Mouse (Mus musculus): Measurements from ENCODE around the gene Opcml. TPM values are rescaled to one million over a fixed set of nuclear protein-coding genes. Genes with fewer than 3 reads are reported as not detected.
A peak's percentile ranks its signal among the peaks of the same experiment; 100 is the strongest.

The Opcml gene
- polyA plus RNA-seq, 1 experiment from 2014 or later: 25.1 TPM

- H3K4me3 ChIP-seq: no peak overlapping the region
- WGBS: 48% methylated on average over 3 of the region's 3 CpGs
- no peaks in the 10 kb centered on the region for H3K9me3 ChIP-seq
- peak overlapping the region; percentile 77 for H3K27ac ChIP-seq
- H3K9ac ChIP-seq: no peak overlapping the region
- H3K4me1 ChIP-seq (replicated peaks): peaks cover 21% of the 10 kb centered on the region
- no peak overlapping the region for H3K4me2 ChIP-seq
- no peaks in the 10 kb centered on the region for H3K27me3 ChIP-seq
- H3K36me3 ChIP-seq: no peaks in the 10 kb centered on the region
- ATAC-seq (ENCODE audit: low FRiP score): no peak
Observed at GRCm38 (mm10) chr9:28440192-28440795, 649.7 kb downstream of the Opcml start.

- H3K4me1 ChIP-seq (replicated peaks): peaks cover 19% of the 10 kb centered on the region
- H3K36me3 ChIP-seq: no peaks in the 10 kb centered on the region
- ATAC-seq (ENCODE audit: low FRiP score): no peak
- H3K4me2 ChIP-seq: no peak overlapping the region
- no peaks in the 10 kb centered on the region for H3K27me3 ChIP-seq
- H3K4me3 ChIP-seq: no peak overlapping the region
- H3K9me3 ChIP-seq: no peaks in the 10 kb centered on the region
- WGBS: 74% methylated on average over 3 of the region's 3 CpGs
- H3K27ac ChIP-seq: no peak overlapping the region
- H3K9ac ChIP-seq: no peak overlapping the region
Observed at GRCm38 (mm10) chr9:28444485-28444884, 653.9 kb downstream of the Opcml start.

GRCm38 (mm10) chr9:28444972-28445371 lies 654.4 kb downstream of the Opcml start:
- H3K4me3 ChIP-seq: no peak overlapping the region
- H3K27ac ChIP-seq: no peak overlapping the region
- H3K27me3 ChIP-seq: no peaks in the 10 kb centered on the region
- no peak for ATAC-seq (ENCODE audit: low FRiP score)
- WGBS: 66% methylated on average over 8 of the region's 8 CpGs
- H3K4me2 ChIP-seq: no peak overlapping the region
- H3K9me3 ChIP-seq: no peaks in the 10 kb centered on the region
- no peaks in the 10 kb centered on the region for H3K36me3 ChIP-seq
- H3K4me1 ChIP-seq (replicated peaks): peaks cover 14% of the 10 kb centered on the region
- H3K9ac ChIP-seq: no peak overlapping the region

GRCm38 (mm10) chr9:28445863-28446262 lies 655.3 kb downstream of the Opcml start:
- H3K9ac ChIP-seq: no peak overlapping the region
- H3K27me3 ChIP-seq: no peaks in the 10 kb centered on the region
- no peaks in the 10 kb centered on the region for H3K36me3 ChIP-seq
- peaks cover 6% of the 10 kb centered on the region for H3K4me1 ChIP-seq (replicated peaks)
- H3K4me3 ChIP-seq: no peak overlapping the region
- no peak overlapping the region for H3K27ac ChIP-seq
- H3K4me2 ChIP-seq: no peak overlapping the region
- no peak for ATAC-seq (ENCODE audit: low FRiP score)
- no peaks in the 10 kb centered on the region for H3K9me3 ChIP-seq
- WGBS: 100% methylated on average over 1 of the region's 1 CpGs

- Histone ChIP-seq H3K27ac (no peak overlapping the region), H3K4me3 (no peak overlapping the region), H3K4me1 (replicated peaks) (peaks cover 3% of the 10 kb centered on the region), H3K9me3 (no peaks in the 10 kb centered on the region), H3K27me3 (no peaks in the 10 kb centered on the region), H3K36me3 (no peaks in the 10 kb centered on the region), H3K9ac (no peak overlapping the region), H3K4me2 (no peak overlapping the region)
- WGBS: 69% methylated on average over 4 of the region's 4 CpGs
- no peak for ATAC-seq (ENCODE audit: low FRiP score)
Observed at GRCm38 (mm10) chr9:28446278-28447064, 655.9 kb downstream of the Opcml start.

GRCm38 (mm10) chr9:28452509-28452908 lies 661.9 kb downstream of the Opcml start:
- no peaks in the 10 kb centered on the region for H3K36me3 ChIP-seq
- no peak overlapping the region for H3K4me3 ChIP-seq
- no peaks in the 10 kb centered on the region for H3K4me1 ChIP-seq (replicated peaks)
- no peaks in the 10 kb centered on the region for H3K27me3 ChIP-seq
- H3K27ac ChIP-seq: no peak overlapping the region
- 80% methylated on average over 2 of the region's 2 CpGs for WGBS
- no peaks in the 10 kb centered on the region for H3K9me3 ChIP-seq
- H3K9ac ChIP-seq: no peak overlapping the region
- no peak overlapping the region for H3K4me2 ChIP-seq
- no peak for ATAC-seq (ENCODE audit: low FRiP score)

GRCm38 (mm10) chr9:28453062-28453461 lies 662.5 kb downstream of the Opcml start:
- no peak overlapping the region for H3K4me2 ChIP-seq
- H3K36me3 ChIP-seq: no peaks in the 10 kb centered on the region
- H3K27ac ChIP-seq: no peak overlapping the region
- ATAC-seq (ENCODE audit: low FRiP score): no peak
- H3K9ac ChIP-seq: no peak overlapping the region
- H3K4me3 ChIP-seq: no peak overlapping the region
- peaks cover 3% of the 10 kb centered on the region for H3K4me1 ChIP-seq (replicated peaks)
- H3K9me3 ChIP-seq: no peaks in the 10 kb centered on the region
- WGBS: 88% methylated on average over 2 of the region's 2 CpGs
- H3K27me3 ChIP-seq: no peaks in the 10 kb centered on the region

GRCm38 (mm10) chr9:28457982-28458770 lies 667.6 kb downstream of the Opcml start:
- H3K4me2 ChIP-seq: no peak overlapping the region
- no peaks in the 10 kb centered on the region for H3K9me3 ChIP-seq
- H3K27ac ChIP-seq: no peak overlapping the region
- H3K4me3 ChIP-seq: no peak overlapping the region
- 67% methylated on average over 7 of the region's 7 CpGs for WGBS
- no peak overlapping the region for H3K9ac ChIP-seq
- H3K27me3 ChIP-seq: no peaks in the 10 kb centered on the region
- peaks cover 11% of the 10 kb centered on the region for H3K4me1 ChIP-seq (replicated peaks)
- ATAC-seq (ENCODE audit: low FRiP score): no peak
- H3K36me3 ChIP-seq: no peaks in the 10 kb centered on the region

- no peaks in the 10 kb centered on the region for H3K9me3 ChIP-seq
- H3K27ac ChIP-seq: no peak overlapping the region
- peaks cover 8% of the 10 kb centered on the region for H3K4me1 ChIP-seq (replicated peaks)
- no peaks in the 10 kb centered on the region for H3K36me3 ChIP-seq
- no peak overlapping the region for H3K4me3 ChIP-seq
- H3K4me2 ChIP-seq: no peak overlapping the region
- no peak overlapping the region for H3K9ac ChIP-seq
- WGBS: 78% methylated on average over 6 of the region's 6 CpGs
- no peaks in the 10 kb centered on the region for H3K27me3 ChIP-seq
- no peak for ATAC-seq (ENCODE audit: low FRiP score)
Observed at GRCm38 (mm10) chr9:28463622-28464021, 673.0 kb downstream of the Opcml start.

GRCm38 (mm10) chr9:28469419-28469818 lies 678.8 kb downstream of the Opcml start:
- Histone ChIP-seq H3K4me3 (no peak overlapping the region), H3K9me3 (no peaks in the 10 kb centered on the region), H3K27ac (no peak overlapping the region), H3K4me1 (replicated peaks) (peaks cover 8% of the 10 kb centered on the region; the same call in 1 of the 2 replicates), H3K9ac (no peak overlapping the region), H3K36me3 (no peaks in the 10 kb centered on the region), H3K4me2 (no peak overlapping the region), H3K27me3 (no peaks in the 10 kb centered on the region)
- ATAC-seq (ENCODE audit: low FRiP score): no peak
- 89% methylated on average over 6 of the region's 6 CpGs for WGBS

- H3K27ac ChIP-seq: no peak overlapping the region
- H3K4me1 ChIP-seq (replicated peaks): peaks cover 5% of the 10 kb centered on the region; the same call in 1 of the 2 replicates
- no peaks in the 10 kb centered on the region for H3K27me3 ChIP-seq
- no peak overlapping the region for H3K9ac ChIP-seq
- H3K36me3 ChIP-seq: no peaks in the 10 kb centered on the region
- H3K4me2 ChIP-seq: no peak overlapping the region
- no peak overlapping the region for H3K4me3 ChIP-seq
- 41% methylated on average over 4 of the region's 4 CpGs for WGBS
- no peaks in the 10 kb centered on the region for H3K9me3 ChIP-seq
- ATAC-seq (ENCODE audit: low FRiP score): no peak
Observed at GRCm38 (mm10) chr9:28471501-28471900, 680.9 kb downstream of the Opcml start.

GRCm38 (mm10) chr9:28474586-28474985 lies 684.0 kb downstream of the Opcml start:
- WGBS: 91% methylated on average over 6 of the region's 6 CpGs
- no peak overlapping the region for H3K9ac ChIP-seq
- no peak overlapping the region for H3K27ac ChIP-seq
- no peaks in the 10 kb centered on the region for H3K27me3 ChIP-seq
- no peak for ATAC-seq (ENCODE audit: low FRiP score)
- no peak overlapping the region for H3K4me3 ChIP-seq
- no peaks in the 10 kb centered on the region for H3K36me3 ChIP-seq
- H3K9me3 ChIP-seq: no peaks in the 10 kb centered on the region
- no peak overlapping the region for H3K4me2 ChIP-seq
- H3K4me1 ChIP-seq (replicated peaks): peaks cover 5% of the 10 kb centered on the region; the same call in 1 of the 2 replicates

All from hindbrain, embryonic 13.5 days (tissue).